Mouse (Mus musculus) cerebellum, adult 2 months (tissue): ENCODE results near the gene Pnpla2.

Experiments used
- CTCF ChIP-seq: fragments of 200-500 bp; IDR thresholded peaks from 2 replicates; pipeline ENCODE4 v1.5.1; 2011; ENCODE audit warnings: low read depth, mild to moderate bottlenecking, control low read depth, low read length, moderate library complexity, borderline replicate concordance; ENCODE audit not compliant: insufficient read depth
- POLR2A ChIP-seq: fragments of 200-500 bp; IDR thresholded peaks from 2 replicates; pipeline ENCODE4 v1.6.1; 2011; ENCODE audit warnings: low read length, control low read depth, borderline replicate concordance; ENCODE audit not compliant: insufficient read depth

DNA sequence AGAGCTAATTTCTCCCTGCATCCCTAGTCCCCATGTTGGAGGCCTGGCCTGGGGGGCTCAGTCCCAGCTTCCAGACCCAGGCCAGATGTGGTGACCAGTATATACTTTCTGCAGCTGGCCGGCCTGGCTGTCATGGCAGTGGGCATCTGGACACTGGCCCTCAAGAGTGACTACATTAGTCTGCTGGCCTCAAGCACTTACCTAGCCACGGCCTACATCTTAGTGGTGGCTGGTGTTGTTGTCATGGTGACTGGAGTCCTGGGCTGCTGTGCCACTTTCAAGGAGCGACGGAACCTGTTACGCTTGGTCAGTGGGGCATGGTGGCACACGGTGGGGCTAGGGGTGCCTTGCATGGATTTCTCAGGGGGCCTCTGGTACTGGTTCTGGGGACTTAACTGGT lies 14.4 kb downstream of the Pnpla2 start:
- TF ChIP-seq CTCF, result no peak
- TF ChIP-seq POLR2A, result no peak
